Mouse (Mus musculus): ENCODE data around the gene Pacsin2. TPM values are rescaled to one million over a fixed set of nuclear protein-coding genes. Genes with fewer than 3 reads are reported as not detected.
A peak's percentile ranks its signal among the peaks of the same experiment; 100 is the strongest.

The Pacsin2 gene
- total RNA-seq, 2 experiments from 2014 or later: 105 to 116 TPM

DNA sequence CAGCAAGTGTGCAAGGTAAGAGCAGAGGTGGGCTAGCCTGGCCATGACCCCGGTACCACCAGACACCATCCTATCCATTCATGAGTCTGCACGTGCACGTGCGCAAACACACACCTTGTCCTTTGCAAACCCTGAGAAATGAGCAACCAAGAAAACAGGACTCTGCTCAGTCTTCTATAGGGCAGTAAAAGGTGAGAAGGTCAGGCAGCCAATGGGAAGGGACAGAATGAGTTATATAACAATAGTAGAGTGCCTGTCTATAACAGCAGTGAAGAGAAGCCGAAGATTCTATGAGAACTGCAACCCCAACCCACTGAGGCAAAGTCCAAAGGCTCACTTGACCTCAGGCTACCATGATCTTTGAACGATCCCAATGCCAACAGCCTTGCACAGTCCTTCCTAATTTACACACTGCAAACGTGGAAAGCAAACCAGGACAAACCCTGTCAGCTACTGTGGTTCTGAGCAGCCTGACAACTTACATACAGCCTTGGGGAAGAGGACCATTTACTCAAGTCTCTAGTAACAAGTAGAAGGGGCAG is 12.1 kb downstream of the Pacsin2 start:
- no peak for DNase-seq (ENCODE audit: low spot score in 2 of 2)

DNA sequence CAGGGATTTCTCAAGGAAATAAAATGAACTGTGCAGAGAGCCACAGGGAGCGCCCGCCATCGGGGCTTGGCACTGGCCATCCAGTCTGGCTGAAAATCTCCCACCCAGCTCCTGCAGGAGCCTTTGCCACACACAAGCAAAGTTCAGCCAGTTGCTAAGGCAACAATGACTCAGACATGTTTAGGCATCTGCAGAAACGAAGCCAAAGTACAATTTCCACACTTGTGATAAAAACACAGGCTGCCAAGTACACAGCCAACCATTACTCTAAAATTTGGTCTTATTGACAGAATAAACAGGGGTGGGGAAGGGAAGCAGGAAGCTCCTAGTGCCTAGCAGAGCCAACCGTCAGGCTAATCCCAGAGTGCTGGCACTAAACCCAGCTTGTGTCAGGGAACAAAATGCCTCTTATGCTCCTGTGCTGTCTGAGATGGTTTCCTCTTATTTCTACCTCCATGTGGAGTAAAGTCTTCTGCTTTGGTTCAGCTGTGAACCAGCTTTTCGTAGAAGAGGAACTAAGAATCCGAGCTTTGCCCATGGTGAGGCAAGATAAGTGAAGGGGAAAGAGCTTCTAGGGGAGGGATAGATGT is 12.7 kb downstream of the Pacsin2 start:
- DNase-seq (ENCODE audit: low spot score in 2 of 2): no peak

DNA sequence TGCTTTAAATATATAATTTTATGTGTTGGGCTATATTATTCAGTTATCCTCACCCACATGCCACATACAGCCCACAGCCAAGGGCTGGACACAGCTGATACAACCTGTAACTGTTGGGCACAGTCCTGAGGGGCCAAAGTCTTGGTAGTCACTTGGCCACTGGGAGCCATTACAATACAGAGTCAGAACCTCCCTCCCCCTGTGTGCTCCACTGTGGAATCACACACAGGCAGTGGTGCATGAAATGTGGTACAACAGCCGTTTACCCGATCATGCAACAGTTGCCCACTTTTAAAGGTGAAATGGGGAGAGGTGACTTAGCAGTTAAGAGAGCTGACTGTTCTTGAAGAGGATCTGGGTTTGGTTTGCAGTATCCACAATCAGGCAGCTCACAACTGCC is 14.4 kb downstream of the Pacsin2 start:
- no peak for DNase-seq (ENCODE audit: low spot score in 2 of 2)

DNA sequence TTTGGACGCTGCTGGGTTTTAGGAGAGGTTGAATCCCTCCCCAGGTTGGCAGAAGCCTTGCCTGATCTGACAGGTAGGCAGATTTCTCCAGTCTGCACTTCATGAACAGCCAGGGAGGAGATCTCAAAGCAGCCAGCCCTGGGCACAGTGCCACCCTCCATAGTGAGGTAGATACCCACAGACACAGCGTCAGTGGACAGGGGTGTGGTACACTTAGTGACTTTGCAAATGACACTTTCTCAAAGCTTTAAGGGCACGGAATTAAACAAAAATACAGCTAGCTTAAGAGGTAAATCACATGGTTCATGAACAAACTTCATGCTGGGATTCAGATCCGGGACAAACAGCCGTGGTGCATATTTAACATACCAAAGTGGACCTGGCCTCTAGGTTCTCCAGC is 15.8 kb downstream of the Pacsin2 start:
- no peak for DNase-seq (ENCODE audit: low spot score in 2 of 2)

DNA sequence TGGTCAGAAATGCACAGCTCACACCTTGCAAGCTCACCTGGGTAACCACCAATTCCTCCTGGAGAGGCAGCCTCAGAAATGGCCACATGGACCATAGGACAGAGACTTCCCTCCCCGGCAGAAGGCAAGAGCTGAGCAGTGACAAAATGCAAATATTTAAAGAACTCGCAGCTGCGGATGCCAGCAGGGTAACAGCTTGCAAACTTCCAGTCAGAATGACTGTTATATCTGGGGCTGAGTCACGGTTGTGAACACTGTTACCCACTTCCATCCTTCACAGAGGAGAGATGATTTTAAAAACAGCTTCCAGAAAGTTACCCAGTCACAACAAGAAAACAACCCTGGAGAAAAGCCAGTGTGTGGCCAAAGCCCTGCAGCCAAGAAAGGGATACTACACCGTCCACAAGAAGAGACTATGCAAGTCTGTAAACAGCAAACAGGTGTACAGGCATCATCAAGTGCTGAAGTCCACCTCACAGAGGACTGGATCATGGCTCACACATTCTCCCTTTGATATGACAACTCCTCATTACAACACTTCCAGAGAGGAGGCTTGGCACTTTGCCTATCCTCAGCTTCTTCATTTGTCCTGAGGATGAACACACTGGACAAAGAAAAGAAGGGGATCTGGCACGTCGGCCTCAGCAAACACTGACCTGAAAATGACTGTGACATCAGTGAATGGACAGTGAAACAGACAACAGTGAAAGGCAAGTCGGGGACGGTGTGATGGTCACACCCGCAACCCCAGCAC is 16.4 kb downstream of the Pacsin2 start:
- peak; percentile 53 to 73 for DNase-seq (ENCODE audit: low spot score in 2 of 2)

DNA sequence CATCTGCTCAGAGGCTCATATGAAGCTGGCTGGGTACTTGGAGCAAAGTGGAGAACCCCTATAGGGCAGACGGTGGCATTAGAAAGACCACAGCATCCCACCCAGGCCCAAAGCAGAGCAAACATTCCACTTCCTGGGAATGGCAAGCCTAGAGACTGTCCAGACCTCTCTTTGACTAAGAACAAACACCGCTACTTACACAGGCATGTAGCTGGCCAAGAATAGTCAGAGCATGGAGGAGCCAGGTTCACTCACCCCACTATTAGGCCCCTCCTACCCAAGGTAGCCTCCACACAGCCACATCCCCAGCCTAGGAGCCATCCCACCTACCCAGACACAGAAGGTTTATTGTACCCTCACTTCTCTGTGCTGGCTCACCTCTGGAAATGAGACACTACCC is 18.5 kb downstream of the Pacsin2 start:
- no peak for DNase-seq (ENCODE audit: low spot score in 2 of 2)

DNA sequence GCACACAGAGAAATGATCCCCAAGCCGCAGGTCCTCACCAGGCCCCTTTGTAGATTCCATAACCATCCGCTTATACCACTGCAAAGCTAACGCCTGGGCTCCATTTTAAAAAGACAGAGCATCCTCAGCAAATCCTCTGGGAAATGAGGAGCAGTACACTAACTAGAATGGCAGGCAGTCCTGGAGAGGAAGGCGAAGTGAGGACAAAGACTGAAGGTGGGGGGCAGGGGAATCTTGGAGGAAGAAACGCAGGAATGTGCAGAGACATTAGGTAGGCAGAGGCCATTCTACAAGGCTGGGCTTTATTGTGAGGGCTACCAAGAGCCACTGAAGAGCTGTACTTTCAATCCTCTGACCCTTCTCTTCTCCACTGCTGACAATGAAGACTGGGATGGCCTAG is 19.0 kb downstream of the Pacsin2 start:
- DNase-seq (ENCODE audit: low spot score in 2 of 2): no peak

DNA sequence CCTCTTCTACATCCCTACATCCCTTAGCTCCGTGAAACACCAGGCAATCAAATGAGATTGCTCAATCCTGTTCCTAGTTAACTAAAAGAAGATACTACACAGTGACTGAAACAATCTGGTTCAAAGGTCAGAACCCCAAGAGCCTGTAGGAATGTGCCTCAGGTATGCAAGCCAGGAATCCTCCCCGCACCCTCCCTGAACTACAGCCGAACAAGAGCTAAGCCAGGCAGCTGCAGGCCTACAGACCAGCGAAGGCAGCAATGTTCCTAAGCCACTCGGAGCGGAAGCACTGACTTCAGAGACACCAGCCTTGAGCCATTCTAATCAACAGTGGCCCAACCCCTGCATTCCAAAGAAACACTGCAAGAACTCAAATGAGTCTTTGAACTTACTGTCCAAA is 20.0 kb downstream of the Pacsin2 start:
- DNase-seq (ENCODE audit: low spot score in 2 of 2): no peak

DNA sequence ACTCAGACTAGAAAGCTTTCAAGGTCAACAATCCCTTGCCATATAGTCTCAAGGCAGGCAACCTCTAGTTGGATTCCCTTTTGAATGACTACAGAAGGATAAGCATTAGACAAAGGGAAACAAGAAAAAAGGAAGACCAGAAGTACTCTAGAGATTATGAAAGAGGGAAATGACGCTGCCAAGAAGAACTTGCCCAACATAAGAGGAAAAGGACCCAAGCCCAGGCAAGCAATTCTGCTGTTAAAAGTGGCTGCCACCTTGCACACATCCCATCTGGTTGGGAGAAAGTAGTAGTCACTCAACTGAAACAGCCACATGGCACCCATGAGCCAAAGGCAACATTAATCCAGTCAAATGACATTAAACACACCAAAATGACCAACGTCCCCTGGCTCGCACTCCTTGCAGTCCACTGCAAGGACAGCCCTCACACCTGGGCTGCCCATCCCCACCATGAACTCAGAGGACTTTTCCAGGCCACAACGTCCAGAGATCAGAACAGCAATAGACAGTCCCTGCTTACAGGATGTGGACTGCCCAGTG is 21.8 kb downstream of the Pacsin2 start:
- DNase-seq (ENCODE audit: low spot score in 2 of 2): no peak

DNA sequence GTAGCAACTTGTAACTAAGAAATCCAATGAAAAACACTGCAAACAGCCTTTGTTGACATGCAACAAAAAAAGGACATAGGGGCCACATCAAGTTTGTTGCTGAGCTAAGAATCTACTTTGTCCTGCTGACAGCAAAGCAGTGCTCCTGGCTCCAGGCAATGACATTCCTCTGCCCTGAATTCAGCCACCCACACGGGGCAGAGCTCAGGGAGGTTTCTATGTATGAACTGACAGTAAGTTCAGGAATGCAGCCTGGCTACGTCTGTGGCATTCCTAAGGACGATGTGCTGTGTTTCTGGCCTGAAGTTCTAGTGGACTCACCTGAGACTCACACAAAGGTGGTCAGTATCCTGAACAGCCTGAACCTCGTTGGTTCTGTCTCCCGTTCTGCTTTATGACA is 23.7 kb downstream of the Pacsin2 start:
- DNase-seq (ENCODE audit: low spot score in 2 of 2): no peak

DNA sequence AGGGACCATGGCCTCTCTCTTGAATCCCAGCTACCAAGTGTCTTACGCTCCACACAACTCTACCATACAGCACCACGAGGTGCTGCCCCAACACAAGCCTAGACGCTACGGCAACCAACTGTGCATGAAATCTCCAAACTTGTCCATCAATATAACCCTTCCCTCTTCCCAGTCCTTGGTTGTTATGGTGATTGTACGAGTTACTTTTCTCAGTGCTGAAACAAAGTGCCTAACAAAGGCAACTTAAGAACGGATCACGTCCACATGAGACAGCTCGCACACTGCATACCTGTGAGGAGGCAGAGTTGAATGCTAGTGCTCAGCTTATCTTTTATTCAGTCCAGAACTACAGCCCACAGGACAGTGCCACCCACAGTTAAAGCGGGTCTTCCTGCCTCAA is 27.9 kb downstream of the Pacsin2 start:
- DNase-seq (ENCODE audit: low spot score in 2 of 2): no peak

DNA sequence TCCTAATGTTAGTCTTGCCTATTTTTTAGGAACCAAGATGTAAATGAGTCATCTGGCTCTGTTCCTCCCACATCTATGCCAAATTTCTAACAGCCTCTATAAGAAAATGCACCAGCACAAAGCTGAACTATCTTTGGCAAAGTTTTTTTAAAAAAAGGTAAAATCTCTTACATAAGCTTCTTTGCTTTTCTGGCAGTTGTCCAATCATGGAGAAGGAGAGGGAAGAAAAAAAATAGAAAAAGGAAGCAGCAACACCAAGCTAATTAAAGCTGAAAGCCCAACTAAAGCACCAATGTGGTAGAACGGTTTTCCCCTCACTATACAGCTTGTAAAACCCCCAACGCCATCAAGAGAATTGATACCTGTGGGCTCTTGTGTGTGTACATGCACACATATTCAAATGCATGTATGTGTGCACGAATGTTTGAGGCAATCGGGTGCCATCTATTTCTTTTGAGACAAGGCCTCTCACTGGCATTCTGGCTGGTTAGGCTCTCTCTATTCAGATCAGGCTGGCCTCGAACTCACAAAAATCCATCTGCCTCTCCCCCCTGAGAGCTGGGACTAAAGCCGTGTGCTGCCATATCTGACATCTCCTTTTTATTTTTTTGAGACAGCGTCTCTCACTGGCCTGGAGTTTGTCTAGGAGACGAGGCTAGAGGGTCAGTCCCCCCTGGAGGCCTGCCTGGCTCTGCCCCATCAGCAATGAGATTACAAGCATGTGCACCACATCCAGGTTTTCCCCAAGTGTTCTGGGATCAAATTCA is 28.9 kb downstream of the Pacsin2 start:
- peak in 1 of 2 experiments; percentile 41 for DNase-seq (ENCODE audit: low spot score in 2 of 2)

DNA sequence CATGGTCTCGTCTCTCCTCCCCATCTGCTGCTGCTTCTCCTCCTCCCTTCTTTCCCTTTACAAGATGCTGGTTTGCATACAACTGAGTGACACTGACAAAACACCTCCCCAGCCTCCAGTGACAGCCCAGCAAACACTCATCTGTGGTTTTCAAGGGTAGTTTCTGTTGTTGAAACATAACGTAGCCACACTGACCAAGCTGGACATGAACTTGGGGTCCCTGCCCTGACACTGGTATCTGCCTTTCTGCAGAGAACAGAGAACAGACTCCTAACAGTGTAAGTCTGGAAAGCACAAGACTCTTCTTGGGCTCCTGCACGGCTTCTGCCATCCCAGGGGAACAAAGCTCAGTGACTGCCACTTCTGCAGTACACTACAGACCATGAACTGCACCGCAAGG is 29.7 kb downstream of the Pacsin2 start:
- no peak for DNase-seq (ENCODE audit: low spot score in 2 of 2)

DNA sequence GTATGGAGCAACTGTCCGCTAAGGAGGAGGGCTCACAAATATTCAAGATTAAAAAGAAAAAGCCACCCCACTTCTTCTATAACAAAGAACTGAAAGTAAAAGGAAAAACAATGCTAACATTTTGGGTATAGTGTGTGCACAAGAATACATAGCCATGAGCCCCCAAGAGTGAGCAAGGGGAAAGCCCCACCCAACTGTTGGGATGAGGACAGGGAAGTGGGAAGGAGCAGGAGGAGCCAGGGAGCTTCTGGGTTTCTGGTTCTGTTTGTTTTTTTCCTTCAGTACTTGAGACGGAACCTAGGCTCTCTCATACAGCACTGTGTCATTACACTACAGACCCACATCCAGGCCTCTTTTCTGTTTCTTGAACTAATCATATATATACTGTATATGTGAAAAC is 31.1 kb downstream of the Pacsin2 start:
- DNase-seq (ENCODE audit: low spot score in 2 of 2): no peak

DNA sequence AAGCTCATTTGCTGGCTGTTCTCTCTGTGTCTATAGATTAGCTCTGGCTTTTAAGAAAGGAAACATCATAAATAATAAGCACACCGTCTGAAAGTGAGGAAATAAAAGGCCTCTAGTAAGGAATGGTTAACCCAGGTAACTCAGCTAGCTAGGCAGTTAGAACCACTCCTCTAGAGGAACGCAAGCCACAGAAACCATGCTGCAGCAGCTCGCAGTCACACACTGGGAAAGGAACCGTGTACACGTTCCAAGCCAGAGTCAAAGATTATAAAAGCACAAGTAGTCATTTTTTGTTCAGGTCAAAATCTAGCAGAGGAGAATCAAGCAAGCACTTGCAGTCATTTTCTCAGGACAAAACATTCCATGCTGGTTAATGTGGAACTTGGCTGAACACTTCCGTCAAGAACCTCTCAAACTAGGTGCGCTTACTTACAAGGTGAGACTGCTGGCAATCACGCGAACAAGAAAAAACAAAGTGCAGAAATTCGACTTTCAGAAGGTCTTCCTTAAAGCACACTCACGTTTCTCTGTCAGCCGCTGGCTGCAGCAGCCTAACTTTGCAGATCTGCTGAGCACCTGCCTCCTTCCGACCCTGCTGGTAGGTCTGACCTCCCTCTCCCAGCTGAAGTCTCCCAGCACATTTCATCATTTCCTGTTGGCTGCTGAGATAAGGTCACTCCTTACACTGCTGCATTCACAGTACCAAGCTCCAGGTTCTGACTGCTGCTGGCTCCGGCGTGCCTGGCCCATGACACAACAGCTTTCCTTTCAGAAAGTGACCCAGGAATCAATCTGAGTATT is 32.0 kb downstream of the Pacsin2 start:
- no peak for DNase-seq (ENCODE audit: low spot score in 2 of 2)

DNA sequence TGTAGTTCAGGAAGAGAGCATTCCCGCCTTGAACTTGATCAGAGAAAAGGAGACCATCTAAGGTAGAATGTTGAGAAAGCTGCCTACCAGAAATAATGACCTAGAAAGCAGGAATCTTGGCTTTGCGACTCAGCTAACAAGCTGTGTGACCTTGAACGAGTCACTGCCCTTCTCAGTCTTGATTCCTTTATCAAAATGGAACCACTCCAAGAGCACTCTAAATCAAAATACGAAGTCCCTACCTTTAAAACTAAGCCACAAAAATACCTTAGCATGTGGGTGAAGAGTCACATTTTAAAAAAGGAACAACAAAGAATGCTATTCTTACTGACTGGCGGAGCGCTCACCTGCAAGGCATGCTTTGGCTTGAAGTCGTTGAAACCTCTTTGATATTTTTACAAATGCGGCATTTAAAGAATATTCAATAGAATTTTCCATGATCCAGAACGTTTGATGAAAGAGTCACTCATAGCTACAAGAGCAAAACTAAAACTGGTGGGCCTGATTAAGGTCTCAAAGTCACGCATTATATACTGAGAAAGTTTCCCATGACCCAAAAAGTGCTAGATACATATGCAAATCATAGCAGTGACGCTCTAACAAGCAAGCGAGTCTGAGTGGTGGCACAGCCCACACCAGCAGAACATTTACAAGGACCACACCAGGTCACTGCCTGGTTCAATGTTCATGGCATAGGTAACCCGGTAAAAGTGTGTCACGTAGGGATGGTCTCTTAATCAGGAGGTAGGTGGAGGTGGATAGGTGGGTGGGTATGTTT is 33.2 kb downstream of the Pacsin2 start:
- DNase-seq (ENCODE audit: low spot score in 2 of 2): no peak

DNA sequence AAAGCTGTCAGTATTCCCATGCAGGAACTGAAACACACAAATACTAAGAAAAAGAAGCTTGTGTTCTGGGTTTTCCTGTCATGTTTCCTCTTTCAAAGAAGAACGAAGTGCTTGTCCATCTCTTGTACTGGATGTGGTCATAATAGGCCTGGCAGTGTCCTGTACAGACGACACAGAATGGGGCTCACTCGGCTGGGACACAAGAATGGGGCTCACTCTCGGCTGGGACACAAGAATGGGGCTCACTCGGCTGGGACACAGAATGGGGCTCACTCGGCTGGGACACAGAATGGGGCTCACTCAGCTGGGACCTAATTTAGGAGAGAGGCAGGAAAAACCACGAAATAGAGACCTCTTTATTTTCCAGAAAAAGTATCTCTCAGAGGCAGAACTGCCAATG is 34.0 kb downstream of the Pacsin2 start:
- DNase-seq (ENCODE audit: low spot score in 2 of 2): no peak

DNA sequence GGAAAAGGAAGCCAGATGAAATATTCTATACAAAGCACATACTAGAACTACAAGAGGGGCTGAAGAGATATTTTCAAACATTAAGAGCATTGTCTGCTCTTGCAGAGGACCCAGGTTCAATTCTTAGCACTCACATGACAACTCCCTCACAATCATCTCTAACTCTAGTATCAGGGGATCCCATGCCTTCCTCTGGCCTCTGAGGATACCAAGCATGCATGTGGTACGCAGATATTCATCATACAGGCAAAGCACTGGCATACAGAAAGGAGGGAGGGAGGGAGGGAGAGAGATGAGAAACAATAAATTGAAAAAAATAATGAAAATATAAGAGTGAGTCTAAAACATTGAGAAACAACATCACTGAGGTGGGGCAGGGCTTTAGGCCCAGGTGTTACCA is 35.8 kb downstream of the Pacsin2 start:
- no peak for DNase-seq (ENCODE audit: low spot score in 2 of 2)

DNA sequence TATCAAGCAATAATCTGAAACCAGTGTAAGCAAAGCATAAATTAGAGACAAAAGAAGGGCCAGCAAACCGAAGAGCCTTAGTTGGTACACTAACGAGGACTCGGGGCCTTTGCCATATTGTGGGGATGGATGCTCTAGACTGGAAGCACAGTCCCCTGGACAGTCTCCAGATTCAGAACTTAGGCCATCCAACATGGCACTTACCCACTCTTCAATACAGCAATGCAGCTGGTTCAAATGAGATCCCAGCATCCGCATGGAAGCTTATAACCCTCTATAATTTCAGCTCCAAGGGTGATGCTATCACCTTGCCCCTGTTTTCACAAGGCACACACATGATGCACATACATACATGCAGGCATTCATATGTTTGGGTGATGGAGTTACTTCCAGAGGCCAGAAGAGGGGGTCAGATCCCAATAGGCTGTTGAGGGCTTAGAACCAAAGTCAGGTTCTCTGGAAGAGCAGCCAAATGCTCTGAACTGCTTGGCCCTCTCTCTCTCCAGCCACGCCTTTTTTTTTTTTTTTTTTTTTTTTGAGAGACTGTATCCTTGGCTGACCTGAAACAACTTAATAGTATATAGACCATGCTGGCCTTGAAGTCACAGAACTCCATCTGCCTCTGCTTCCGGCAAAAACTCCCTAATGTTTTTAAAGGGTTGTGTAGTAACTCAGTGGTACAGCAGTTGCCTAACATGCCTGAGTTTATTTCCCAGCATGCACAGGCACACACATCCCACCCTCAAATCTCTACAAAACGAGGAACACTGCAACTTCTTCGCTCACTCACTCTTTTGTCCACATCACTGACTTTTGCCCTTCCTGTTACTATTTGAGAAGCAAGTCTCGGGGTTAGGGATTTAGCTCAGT is 36.9 kb downstream of the Pacsin2 start:
- DNase-seq (ENCODE audit: low spot score in 2 of 2): no peak

Measured in left cerebral cortex, adult 18-20 months (tissue).